16 mouse cellular contexts compared by ENCODE assay signal in genomic region chr13:44210123-44210522, GRCm38 (mm10).
DNase-seq lines count a peak whose midpoint lies in the region; ATAC-seq and TF ChIP-seq lines count a peak whose summit lies in the region.
"Had no signal": no experiment of that assay in that cellular context is flagged by ENCODE, and none has a peak within 500 bp of the region (broad histone marks: within the 10 kb centered on the region; RNA-seq: fewer than 3 reads in every experiment).

No protein-coding gene starts in this region.

- TF ChIP-seq CTCF in layer of hippocampus, adult 2 months (conservative IDR thresholded peaks at IDR 0.05), result no peak

- no peaks in the 10 kb centered on the region for H3K36me3 ChIP-seq in ES-E14 (ENCODE audit: control insufficient read depth, insufficient read depth, low read length, poor library complexity, severe bottlenecking)
- H3K36me3 ChIP-seq: embryonic facial prominence, embryonic 12.5 days; limb, embryonic 13.5 days; neural tube, embryonic 12.5 days had no signal

- H3K9ac ChIP-seq in ES-E14 (ENCODE audit: insufficient read depth, low read depth, low read length, poor library complexity, severe bottlenecking), result no peak overlapping the region
- H3K9ac ChIP-seq: embryonic facial prominence, embryonic 12.5 days; hindbrain, embryonic 14.5 days; limb, embryonic 13.5 days; neural tube, embryonic 12.5 days had no signal

- no peak overlapping the region for H3K4me3 ChIP-seq in layer of hippocampus, adult 2 months
- no peak overlapping the region for H3K4me3 ChIP-seq in ES-E14 (ENCODE audit: insufficient read depth in 1 of 2, low read depth in 1 of 2, low read length in 2 of 2, poor library complexity in 1 of 2, severe bottlenecking in 1 of 2)
- H3K4me3 ChIP-seq: embryonic facial prominence, embryonic 12.5 days; limb, embryonic 13.5 days; neural tube, embryonic 12.5 days had no signal

- 0 out of 2 replicates have a peak overlapping the region, but pooled peaks have one; percentile 60 for H3K27ac ChIP-seq in layer of hippocampus, adult 2 months
- no peak overlapping the region for H3K27ac ChIP-seq in ES-E14 (ENCODE audit: insufficient read depth, low read depth, low read length, poor library complexity, severe bottlenecking)
- H3K27ac ChIP-seq: embryonic facial prominence, embryonic 12.5 days; hindbrain, embryonic 14.5 days; limb, embryonic 13.5 days; neural tube, embryonic 12.5 days had no signal

- no peaks in the 10 kb centered on the region for H3K9me3 ChIP-seq in ES-E14 (ENCODE audit: control insufficient read depth, insufficient read depth, low read depth, low read length)
- H3K9me3 ChIP-seq: embryonic facial prominence, embryonic 12.5 days; limb, embryonic 13.5 days; neural tube, embryonic 12.5 days had no signal

- no peak for DNase-seq in layer of hippocampus, adult 2 months (ENCODE audit: low spot score in 2 of 2)
- no peak for DNase-seq in layer of hippocampus, postnatal 25 days (ENCODE audit: extremely low spot score in 1 of 2, low spot score in 1 of 2)
- peak; percentile 40 for DNase-seq in ES-E14 (ENCODE audit: low read depth, low spot score)
- DNase-seq in thymus, postnatal 0 days (ENCODE audit: low spot score), result peak; percentile 54
- DNase-seq in Muller cell, postnatal 12 days (ENCODE audit: inconsistent ontology term), result no peak
- DNase-seq in urinary bladder, postnatal 14 days (ENCODE audit: low spot score), result no peak
- DNase-seq: adrenal gland, postnatal 14 days; cerebellum, adult 8-10 months; heart, adult 11 months; kidney, adult 8-10 months had no signal

- peaks cover 0 to 4% of the 10 kb centered on the region in 2 experiments; a peak in 1 of 4 replicates for H3K4me1 ChIP-seq in ES-E14 (ENCODE audit: control insufficient read depth in 2 of 2, insufficient read depth in 2 of 2, low read length in 2 of 2, poor library complexity in 1 of 2)

- in situ Hi-C loops in ES-E14 (cut with MboI; ENCODE audit: low sequenced_read_pairs in 2 of 2, unreplicated experiment in 2 of 2), result no loop called here

- peak; percentile 54 for ATAC-seq in activated CD4-positive, CD25-positive, alpha-beta regulatory T cell, adult 4 months
- no peak for ATAC-seq in erythroblast, adult 5-6 weeks (replicated peaks; ENCODE audit: low FRiP score, poor library complexity, severe bottlenecking)

TF ChIP-seq in ES-E14, 5 proteins besides CTCF, POLR2A, EP300 and RAD21:
- TF ChIP-seq HCFC1 (IDR thresholded peaks at IDR 0.05; ENCODE audit: borderline replicate concordance, insufficient read depth, low read length), result no peak
- TF ChIP-seq ZNF384 (IDR thresholded peaks at IDR 0.05; ENCODE audit: low read depth, low read length), result no peak
- TF ChIP-seq ZC3H11A (IDR thresholded peaks at IDR 0.05; ENCODE audit: borderline replicate concordance, low read depth, low read length), result no peak
- TF ChIP-seq CHD2 (IDR thresholded peaks at IDR 0.05; ENCODE audit: low read depth, low read length), result no peak
- no peak for TF ChIP-seq MAFK (IDR thresholded peaks at IDR 0.05; ENCODE audit: insufficient read depth, low read depth, low read length)

Comparison
In these comparisons a context has a peak if more than half of its experiments do, and no peak if none do; other contexts are left out.
1. DNase-seq: peak in ES-E14 (single experiment) and thymus, postnatal 0 days (single experiment); none in layer of hippocampus, adult 2 months (0 of 2), layer of hippocampus, postnatal 25 days (0 of 2), Muller cell, postnatal 12 days (single experiment) and urinary bladder, postnatal 14 days (single experiment).